Mouse (Mus musculus) cerebellum, postnatal 4 days (tissue): ENCODE data around the gene Clic6.

Experiments used
- DNase-seq, 2 experiments: peaks; one replicate each; pipeline ENCODE4 v3.0.0; 2022; ENCODE audit warnings: low spot score in 2 of 2, mixed read lengths in 1 of 2

Gene Clic6

GRCm38 (mm10) chr16:92524651-92525050 is 39.1 kb downstream of the Clic6 start:
- no peak for DNase-seq

DNA sequence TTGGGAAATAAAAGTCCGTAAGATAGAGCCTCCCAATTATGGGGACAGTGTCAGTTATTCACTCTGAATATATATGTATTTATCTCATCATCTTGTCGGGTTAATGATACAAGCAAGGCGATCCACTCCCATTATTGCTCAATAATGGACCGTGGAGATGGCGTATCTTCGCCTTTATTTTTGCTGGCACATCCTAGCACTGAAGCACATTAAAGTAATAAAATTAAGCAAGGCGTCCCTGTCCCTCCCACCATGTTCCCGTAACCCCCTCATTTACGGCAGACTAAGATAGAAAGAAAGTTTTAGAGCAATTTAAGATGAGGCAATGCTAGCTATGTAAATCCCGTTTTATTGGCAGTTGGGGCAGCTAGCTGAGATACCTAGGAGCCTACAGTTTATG is 40.4 kb downstream of the Clic6 start:
- no peak for DNase-seq

- DNase-seq, result no peak
Measured at GRCm38 (mm10) chr16:92535258-92535657, 49.7 kb downstream of the Clic6 start.

DNA sequence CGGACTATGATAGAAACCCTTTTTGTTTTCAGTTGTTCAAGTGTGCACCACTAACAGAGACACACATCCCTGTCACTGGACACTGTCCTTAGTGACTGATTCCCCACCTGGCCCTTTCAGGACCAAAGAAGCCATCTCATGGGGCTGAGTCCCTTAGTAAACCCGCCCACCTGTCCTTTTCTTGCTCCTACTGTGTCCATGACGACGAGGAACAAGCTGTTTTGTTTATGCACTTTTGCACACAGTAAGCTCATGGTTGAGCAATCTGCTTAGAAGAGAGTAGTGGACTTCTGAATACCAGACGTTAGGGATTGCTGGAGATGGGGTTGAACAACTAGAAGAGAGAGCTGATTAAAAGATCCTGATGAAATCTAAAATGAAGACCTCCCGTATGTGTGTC is 52.8 kb downstream of the Clic6 start:
- DNase-seq, result no peak

DNA sequence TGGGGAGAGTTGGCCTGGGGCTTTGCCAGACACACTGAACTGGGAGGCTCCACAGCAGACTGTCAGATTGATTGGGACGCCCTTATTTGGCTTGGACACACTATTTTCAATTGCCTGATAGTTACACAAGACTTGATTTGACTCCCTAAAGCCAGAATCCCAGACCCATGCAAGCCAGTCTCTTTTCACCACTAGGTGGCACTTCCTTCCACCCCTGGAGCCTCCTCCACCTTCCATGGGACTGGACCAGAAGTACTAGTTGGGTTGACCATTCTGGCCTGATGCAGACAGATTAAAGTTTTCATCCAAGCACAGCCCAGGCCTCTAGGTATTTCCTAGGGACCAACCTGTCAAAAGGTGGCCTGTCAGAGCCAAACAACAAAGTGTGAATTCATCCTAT is 58.7 kb downstream of the Clic6 start:
- DNase-seq, result peak in 1 of 2 experiments; percentile 10

DNA sequence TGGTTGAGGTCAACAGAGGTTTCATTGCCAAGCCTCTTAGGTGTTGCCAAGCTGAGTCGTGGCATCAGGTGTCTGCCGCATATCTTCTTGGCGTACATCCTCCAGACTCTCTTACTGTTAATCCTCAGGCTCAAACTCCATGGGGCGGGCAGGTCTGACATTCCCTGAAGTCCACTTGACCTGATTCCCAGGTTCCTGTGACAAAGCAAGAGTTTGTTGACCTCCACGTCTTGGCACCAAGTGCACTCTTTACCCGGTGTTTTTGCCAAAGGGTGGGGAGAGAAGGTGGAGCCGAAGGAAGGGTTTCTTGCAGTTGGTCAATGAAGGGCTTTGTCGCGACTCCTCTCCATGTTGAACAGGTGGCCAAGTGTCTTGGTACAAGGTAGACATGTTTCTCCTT is 63.1 kb downstream of the Clic6 start:
- DNase-seq, result no peak

GRCm38 (mm10) chr16:92551266-92552105 is 66.0 kb downstream of the Clic6 start:
- DNase-seq, result no peak

- DNase-seq, result no peak
Measured at GRCm38 (mm10) chr16:92552106-92552382, 66.5 kb downstream of the Clic6 start.

DNA sequence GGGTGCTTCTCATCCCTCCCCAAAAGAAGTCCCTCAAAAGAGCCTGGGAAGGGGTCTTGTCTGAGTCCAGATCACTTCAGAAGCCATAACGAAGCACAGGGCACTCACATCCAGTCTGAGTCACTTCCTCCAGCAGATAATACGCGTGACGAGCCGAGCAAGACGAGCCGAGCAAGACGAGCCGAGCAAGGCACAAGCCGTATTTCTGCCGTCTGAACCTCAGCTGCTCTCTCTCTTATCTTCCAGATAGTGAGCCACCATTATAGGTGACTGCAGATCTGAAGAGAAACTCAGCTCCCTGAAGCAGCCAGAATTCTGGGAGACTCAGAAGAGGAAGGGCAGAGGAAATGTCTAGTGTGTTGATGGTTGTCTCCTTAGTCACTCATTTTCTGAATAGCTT is 67.3 kb downstream of the Clic6 start:
- no peak for DNase-seq

DNA sequence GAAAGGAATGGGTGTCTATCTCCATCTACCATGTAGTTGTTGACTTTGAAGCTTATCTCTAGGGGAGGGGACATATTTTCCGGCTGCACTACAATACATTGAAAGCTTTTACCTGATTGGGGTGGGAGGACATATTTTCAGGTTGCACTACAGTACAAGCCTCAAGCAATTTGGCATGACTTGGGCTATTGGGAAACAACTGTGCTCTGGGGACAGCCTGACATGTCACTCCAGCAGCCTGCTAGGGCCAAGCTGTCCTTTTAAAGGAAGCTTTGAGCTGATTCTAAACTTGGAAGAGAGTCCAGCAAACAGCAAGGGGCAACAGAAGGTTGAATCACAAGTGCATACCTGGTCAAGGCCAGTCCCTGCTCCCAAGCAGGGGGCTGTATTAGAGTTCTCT is 69.5 kb downstream of the Clic6 start:
- DNase-seq, result no peak

- no peak for DNase-seq
Measured at GRCm38 (mm10) chr16:92565291-92565690, 79.8 kb downstream of the Clic6 start.

GRCm38 (mm10) chr16:92565708-92566107 is 80.2 kb downstream of the Clic6 start:
- peak; percentile 87 to 90 for DNase-seq

GRCm38 (mm10) chr16:92566146-92566545 is 80.6 kb downstream of the Clic6 start:
- no peak for DNase-seq

DNA sequence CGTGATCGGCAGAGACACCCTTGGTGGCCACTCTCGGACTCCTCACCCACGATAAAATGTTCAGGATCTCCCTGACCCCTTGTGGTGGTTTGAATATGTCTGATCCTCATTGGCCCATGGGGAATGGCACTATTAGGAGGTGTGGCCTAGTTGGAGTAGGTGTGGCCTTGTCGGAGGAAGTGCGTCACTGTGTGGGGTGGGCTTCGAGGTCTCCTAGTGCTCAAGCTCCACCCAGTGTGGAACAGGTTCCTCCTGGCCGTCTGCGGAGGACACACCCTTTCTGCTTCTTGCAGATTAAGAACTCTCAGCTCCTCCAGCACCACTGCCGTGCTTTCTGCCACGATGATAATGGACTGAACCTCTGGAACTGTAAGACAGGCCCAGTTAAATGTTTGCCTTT is 85.7 kb downstream of the Clic6 start:
- no peak for DNase-seq

- DNase-seq, result no peak
Measured at GRCm38 (mm10) chr16:92573193-92573592, 87.7 kb downstream of the Clic6 start.

DNA sequence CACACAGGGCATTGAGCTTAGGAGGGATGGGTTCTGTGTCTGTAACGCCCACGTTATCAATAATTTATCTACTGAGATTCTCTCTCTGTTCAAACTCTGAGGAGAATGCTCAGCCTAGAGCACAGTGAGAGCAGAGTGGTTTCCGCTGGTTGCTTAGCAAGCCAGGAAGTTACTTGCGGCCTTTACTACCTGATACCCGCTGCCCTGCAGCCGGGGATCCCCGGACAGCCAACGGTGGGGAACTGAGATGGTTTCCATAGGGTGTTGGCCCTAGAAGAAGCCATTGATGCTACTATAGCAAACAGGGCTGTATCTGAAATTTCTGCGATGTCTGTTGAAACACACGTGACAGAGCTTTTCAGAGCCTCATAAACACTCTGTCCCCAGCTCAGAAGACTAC is 90.3 kb downstream of the Clic6 start:
- DNase-seq, result no peak

GRCm38 (mm10) chr16:92577381-92577780 is 91.8 kb downstream of the Clic6 start:
- no peak for DNase-seq

GRCm38 (mm10) chr16:92578915-92579653 is 93.5 kb downstream of the Clic6 start:
- DNase-seq, result no peak

GRCm38 (mm10) chr16:92580981-92581380 is 95.4 kb downstream of the Clic6 start:
- no peak for DNase-seq

- DNase-seq, result no peak
Measured at GRCm38 (mm10) chr16:92581767-92582166, 96.2 kb downstream of the Clic6 start.

GRCm38 (mm10) chr16:92587836-92588235 is 102.3 kb downstream of the Clic6 start:
- no peak for DNase-seq
